Mouse (Mus musculus) thymus, postnatal 4 days (tissue): ENCODE data around the gene Thsd4.
A peak's percentile ranks its signal among the peaks of the same experiment; 100 is the strongest.
"Not testable (repeated sequence)": the region's sequence is repeated elsewhere in the genome, so short reads cannot be mapped to it uniquely, and the experiment has no call there.

Experiments
- DNase-seq: peaks from one replicate; pipeline ENCODE4 v3.0.0; 2021

Thsd4 gene

DNA sequence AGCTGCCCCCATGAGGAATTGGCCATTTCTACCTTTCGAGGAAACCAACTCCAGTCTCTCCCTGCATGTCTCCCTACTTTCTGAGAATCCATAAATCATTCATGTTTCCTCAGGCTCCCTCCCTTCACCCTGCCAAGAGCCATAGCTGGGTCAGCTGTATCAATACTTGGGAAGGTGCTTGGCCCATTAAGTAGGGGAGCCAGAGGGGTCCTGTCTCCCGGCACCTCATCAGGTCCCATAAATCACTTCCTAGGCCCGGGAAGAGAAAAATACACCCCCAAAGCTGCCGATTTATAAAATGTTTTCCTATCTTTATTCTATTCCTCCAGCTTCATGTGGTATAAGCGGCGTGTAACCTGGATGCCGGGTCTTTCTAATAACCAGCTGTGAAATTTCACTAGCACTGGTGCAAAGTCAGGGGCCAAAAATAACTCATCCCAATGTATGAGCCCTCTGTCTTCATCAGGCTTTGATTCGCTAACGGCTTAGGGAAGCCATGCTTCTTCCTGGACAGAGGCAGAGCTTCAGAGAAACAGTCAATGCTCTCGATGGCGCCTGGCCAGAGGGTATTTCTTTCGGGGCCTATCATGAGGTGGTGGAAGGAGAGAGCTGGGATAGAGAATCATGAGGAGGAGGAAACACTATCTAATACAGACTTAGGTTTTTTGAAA, 323.2 kb downstream of the Thsd4 start:
- DNase-seq: no peak

DNA sequence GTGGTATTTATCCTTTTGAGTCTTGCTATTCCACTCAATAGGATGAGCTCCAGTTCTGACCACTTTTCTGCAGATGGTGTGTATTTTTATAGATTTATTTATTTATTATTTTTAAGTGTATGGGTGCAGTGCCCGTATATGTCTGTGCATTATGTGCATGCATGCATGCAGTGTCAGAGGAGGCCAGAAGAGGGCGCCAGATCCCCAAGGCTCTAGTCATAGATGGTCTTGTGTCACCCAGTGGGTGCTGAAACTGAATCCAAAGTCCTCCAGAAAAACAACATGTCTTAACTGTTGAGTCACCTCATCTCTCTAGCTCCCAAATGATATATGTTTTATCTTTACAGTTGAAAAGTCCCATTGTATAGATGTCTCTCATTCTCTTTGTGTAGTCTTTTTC, 326.3 kb downstream of the Thsd4 start:
- DNase-seq: peak; percentile 32

- DNase-seq: no peak
Observed at GRCm38 (mm10) chr9:60194905-60195304, 326.9 kb downstream of the Thsd4 start.

GRCm38 (mm10) chr9:60192321-60192720, 329.5 kb downstream of the Thsd4 start:
- DNase-seq: no peak

DNA sequence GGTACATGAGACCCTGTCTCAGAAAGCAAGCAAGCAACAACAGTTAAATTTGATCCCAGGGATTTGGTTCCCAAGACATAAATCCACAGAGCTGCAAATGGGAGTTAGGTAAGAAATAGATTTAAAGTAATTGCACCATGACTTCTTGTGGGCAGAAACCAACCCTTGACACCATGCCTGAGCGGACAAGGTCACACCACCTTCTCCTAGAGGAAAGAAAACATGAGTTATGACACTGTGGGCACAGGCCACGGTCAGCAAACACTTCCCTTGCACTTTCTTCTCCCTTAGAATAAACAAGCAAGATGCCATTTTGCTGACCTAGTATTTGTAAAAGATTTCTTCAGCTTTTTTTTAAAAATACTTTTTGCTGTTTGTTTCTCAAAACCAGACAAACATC, 334.4 kb downstream of the Thsd4 start:
- DNase-seq: no peak

DNA sequence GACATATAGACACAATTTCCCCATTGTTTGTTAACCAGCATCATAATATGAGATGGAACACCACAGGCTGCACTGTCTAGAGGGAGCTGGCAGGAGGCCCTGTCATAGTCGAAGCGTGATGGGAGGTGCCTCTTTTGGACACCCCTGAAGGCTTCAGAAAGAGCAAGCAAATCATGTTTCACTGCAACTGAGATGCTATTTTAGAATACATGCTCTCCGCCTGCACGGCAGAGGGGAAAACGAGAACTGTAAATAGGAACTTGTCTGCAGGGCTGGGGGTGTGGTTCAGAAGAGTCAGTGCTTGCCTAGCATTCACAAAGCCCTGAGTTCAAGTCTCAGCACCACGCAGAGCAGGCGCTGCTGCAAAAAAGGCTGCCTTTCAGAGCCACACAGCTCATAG, 334.9 kb downstream of the Thsd4 start:
- DNase-seq: no peak

- DNase-seq: no peak
Observed at GRCm38 (mm10) chr9:60184083-60184482, 337.8 kb downstream of the Thsd4 start.

GRCm38 (mm10) chr9:60182371-60182770, 339.5 kb downstream of the Thsd4 start:
- DNase-seq: no peak

DNA sequence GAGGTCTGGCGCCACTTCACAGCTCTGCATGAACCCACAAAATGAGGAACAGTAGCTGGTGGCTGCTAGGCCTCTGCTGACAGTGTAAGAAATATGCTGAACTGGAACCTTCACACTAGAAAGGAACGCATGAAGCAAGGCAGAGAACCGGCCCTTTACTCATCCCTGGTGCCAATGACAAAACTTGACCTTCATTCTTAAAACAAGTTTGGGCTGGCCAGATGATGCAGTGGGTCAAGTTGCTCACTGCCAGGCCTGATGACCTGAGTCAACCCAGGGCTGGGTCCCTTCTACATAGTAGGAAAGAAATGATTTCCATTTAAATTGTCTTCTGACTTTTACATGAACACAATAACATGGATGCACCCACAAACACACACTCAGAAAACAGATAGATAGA, 340.9 kb downstream of the Thsd4 start:
- no peak for DNase-seq

GRCm38 (mm10) chr9:60180114-60180513, 341.7 kb downstream of the Thsd4 start:
- DNase-seq: no peak

- no peak for DNase-seq
Observed at GRCm38 (mm10) chr9:60176311-60176710, 345.5 kb downstream of the Thsd4 start.

- DNase-seq: not testable (repeated sequence)
Observed at GRCm38 (mm10) chr9:60172459-60173060, 349.3 kb downstream of the Thsd4 start.

DNA sequence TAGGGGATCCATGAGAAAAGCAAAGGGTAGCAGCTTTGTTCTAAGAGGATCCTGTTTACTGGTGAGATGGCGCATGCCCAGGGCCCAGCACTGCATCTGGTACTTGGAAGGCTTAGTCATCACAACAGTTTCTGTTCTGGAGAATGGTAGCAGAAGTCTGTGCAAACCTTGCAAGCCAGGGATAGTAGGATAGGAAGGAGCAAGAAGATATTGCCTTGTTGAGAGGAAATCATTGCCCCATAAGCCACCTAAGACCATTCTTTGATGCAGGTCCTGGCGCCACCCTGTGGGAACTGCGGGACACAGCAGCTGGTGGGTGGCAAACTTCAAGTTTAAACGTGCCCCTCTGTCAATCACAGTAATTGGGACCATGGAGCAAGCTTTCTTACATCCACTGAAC, 354.9 kb downstream of the Thsd4 start:
- DNase-seq: peak; percentile 45

- DNase-seq: no peak
Observed at GRCm38 (mm10) chr9:60160855-60161254, 361.0 kb downstream of the Thsd4 start.

- DNase-seq: no peak
Observed at GRCm38 (mm10) chr9:60160194-60160593, 361.7 kb downstream of the Thsd4 start.

- no peak for DNase-seq
Observed at GRCm38 (mm10) chr9:60152990-60153389, 368.9 kb downstream of the Thsd4 start.

GRCm38 (mm10) chr9:60151897-60152627, 369.8 kb downstream of the Thsd4 start:
- no peak for DNase-seq

- no peak for DNase-seq
Observed at GRCm38 (mm10) chr9:60150511-60150910, 371.3 kb downstream of the Thsd4 start.

DNA sequence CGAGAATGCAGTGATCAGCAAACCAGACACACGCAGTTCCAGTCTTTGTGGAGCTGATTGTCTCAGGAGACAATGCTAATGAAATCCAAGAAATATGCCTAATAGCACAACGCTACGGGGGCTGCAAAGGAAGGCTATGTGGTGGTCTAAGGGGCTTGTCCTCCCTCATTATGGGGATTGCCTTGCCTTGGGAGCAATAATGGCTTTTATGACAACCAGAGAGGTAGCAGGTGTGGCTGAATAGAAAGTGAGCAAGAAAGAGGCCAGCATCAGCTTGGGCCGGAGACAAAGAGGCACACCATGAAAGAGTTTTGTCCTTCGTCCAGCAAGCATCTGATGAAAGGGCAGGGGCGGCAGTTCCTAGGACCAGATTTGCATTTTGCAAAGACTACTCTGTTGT, 372.9 kb downstream of the Thsd4 start:
- no peak for DNase-seq

GRCm38 (mm10) chr9:60147401-60147800, 374.4 kb downstream of the Thsd4 start:
- no peak for DNase-seq

DNA sequence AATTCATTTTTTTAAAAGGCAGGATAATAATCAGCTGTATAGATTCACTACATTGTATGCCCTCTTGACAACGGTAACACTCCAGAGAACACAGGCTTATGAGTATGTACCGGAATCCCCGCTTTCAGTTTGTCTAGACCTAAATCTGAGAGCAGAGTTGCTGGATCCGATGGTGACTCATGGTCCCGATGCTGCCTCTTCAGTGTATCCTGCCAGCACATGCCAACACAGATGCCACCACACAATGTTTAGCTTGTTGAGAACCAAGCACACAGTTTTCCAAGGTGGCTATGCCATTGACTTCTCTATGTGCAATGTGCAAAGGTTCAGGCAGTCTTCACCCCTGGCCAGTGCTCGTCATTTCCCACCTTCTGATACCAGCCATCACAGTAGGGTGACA, 378.0 kb downstream of the Thsd4 start:
- DNase-seq: no peak

DNA sequence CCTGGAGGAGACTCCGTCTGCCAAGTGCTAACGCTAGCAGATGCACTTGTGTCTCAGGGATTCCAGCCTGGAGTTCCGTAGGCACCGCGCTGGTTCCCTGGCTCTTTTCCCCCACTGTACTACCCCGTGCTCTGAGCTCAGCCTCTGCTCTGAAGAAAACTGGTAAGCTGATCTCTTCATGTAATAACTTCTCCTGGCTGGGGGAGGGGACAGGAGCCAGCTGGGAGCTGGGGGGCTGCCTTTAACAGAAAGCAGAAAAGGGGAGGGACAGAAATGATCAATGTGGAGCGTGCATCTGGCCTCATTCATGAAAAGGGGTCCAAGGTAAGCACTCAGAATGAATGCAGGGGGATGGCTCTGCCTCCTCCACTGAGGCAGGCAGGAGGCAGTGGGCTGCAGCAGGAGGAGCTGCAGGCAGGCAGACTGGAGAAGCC, 380.7 kb downstream of the Thsd4 start:
- no peak for DNase-seq

- no peak for DNase-seq
Observed at GRCm38 (mm10) chr9:60140411-60140810, 381.4 kb downstream of the Thsd4 start.

GRCm38 (mm10) chr9:60139446-60139845, 382.4 kb downstream of the Thsd4 start:
- DNase-seq: no peak
